Mouse (Mus musculus) CH12.LX (cell line): ENCODE results near the gene Gm960.

Experiments used
- CTCF ChIP-seq, 2 experiments: IDR thresholded peaks in 1 of 2; conservative IDR thresholded peaks in 1 of 2; 2 replicates each; pipeline ENCODE4 v1.5.1; 2011 to 2012; ENCODE audit warnings: low read depth in 2 of 2, low read length in 2 of 2, improper control_type of control experiment in 1 of 2, inconsistent platforms in 1 of 2, mild to moderate bottlenecking in 1 of 2, moderate library complexity in 1 of 2
- E2F4 ChIP-seq: IDR thresholded peaks from 2 replicates; pipeline ENCODE4 v1.6.1; 2011; ENCODE audit warnings: low read depth, low read length, improper control_type of control experiment; ENCODE audit not compliant: insufficient replicate concordance
- HCFC1 ChIP-seq: IDR thresholded peaks from 2 replicates; pipeline ENCODE4 v1.6.1; 2012; ENCODE audit warnings: low read depth, mild to moderate bottlenecking, inconsistent platforms, low read length, improper control_type of control experiment
- MEF2A ChIP-seq: IDR thresholded peaks from 2 replicates; pipeline ENCODE4 v1.6.1; 2014; ENCODE audit warnings: low read depth, mild to moderate bottlenecking, inconsistent platforms, low read length, improper control_type of control experiment, borderline replicate concordance
- POLR2AphosphoS2 ChIP-seq: IDR thresholded peaks from 2 replicates; pipeline ENCODE4 v1.6.1; 2011; ENCODE audit warnings: low read depth, low read length, improper control_type of control experiment
- ZC3H11A ChIP-seq: IDR thresholded peaks from 2 replicates; pipeline ENCODE4 v1.6.1; 2012; ENCODE audit warnings: low read depth, mild to moderate bottlenecking, inconsistent platforms, low read length, improper control_type of control experiment
- ZNF384 ChIP-seq: IDR thresholded peaks from 2 replicates; pipeline ENCODE4 v1.6.1; 2012; ENCODE audit warnings: low read depth, low read length, improper control_type of control experiment, inconsistent platforms

DNA sequence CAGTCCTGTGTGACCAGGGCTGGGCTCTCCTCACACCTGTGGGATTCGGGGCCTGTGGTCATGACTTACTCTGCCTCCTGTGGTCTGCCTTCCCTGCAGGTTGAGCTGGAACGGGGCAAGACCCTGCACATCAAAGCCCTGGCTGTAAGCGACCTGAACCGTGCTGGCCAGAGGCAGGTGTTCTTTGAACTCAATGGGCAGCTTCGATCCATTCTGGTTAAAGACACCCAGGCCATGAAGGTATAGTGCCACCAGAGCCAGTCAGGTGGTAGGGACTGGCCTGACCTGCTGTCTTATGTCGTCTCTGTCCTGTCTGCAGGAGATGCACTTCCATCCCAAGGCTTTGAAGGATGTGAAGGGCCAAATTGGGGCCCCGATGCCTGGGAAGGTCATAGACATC is 77.7 kb downstream of the Gm960 start:
- no peak for TF ChIP-seq E2F4
- TF ChIP-seq POLR2AphosphoS2: no peak
- no peak for TF ChIP-seq CTCF (conservative IDR thresholded peaks at IDR 0.05 in 1 of 2, IDR thresholded peaks at IDR 0.05 in 1 of 2; ENCODE audit: low read depth in 2 of 2, low read length in 2 of 2)
- TF ChIP-seq ZC3H11A: no peak
- TF ChIP-seq HCFC1: no peak
- no peak for TF ChIP-seq ZNF384
- no peak for TF ChIP-seq MEF2A
